Mouse (Mus musculus): ENCODE results near the gene A930018P22Rik. TPM values are rescaled to one million over a fixed set of nuclear protein-coding genes. Genes with fewer than 3 reads are reported as not detected.
"Not testable (repeated sequence)": the region's sequence is repeated elsewhere in the genome, so short reads cannot be mapped to it uniquely, and the experiment has no call there.

The A930018P22Rik gene
- polyA plus RNA-seq, 1 experiment: 33.9 TPM

- H3K4me1 ChIP-seq (ENCODE audit: control insufficient read depth, insufficient read depth, low read length): no peaks in the 10 kb centered on the region
- H3K4me3 ChIP-seq (ENCODE audit: control insufficient read depth, low read depth, low read length): no peak overlapping the region
- no peaks in the 10 kb centered on the region for H3K36me3 ChIP-seq (ENCODE audit: control insufficient read depth, insufficient read depth, low read length)
- no peaks in the 10 kb centered on the region for H3K27me3 ChIP-seq (ENCODE audit: control insufficient read depth, insufficient read depth, low read length)
- TF ChIP-seq POLR2A (IDR thresholded peaks at IDR 0.05; ENCODE audit: control insufficient read depth, low read depth, low read length) (no peak), CTCF (IDR thresholded peaks at IDR 0.05; ENCODE audit: control insufficient read depth, insufficient read depth, insufficient replicate concordance, low read depth, low read length) (no peak)
- no peak overlapping the region for H3K27ac ChIP-seq (ENCODE audit: control insufficient read depth, insufficient read depth, low read depth, low read length)
These were observed 13.0 kb upstream of the A930018P22Rik start for GRCm38 (mm10) chr2:104109528-104109927.

GRCm38 (mm10) chr2:104110031-104110430 lies 12.5 kb upstream of the A930018P22Rik start:
- H3K27me3 ChIP-seq (ENCODE audit: control insufficient read depth, insufficient read depth, low read length): no peaks in the 10 kb centered on the region
- TF ChIP-seq POLR2A (IDR thresholded peaks at IDR 0.05; ENCODE audit: control insufficient read depth, low read depth, low read length): no peak
- TF ChIP-seq CTCF (IDR thresholded peaks at IDR 0.05; ENCODE audit: control insufficient read depth, insufficient read depth, insufficient replicate concordance, low read depth, low read length): no peak
- H3K4me3 ChIP-seq (ENCODE audit: control insufficient read depth, low read depth, low read length): no peak overlapping the region
- no peak overlapping the region for H3K27ac ChIP-seq (ENCODE audit: control insufficient read depth, insufficient read depth, low read depth, low read length)
- no peaks in the 10 kb centered on the region for H3K4me1 ChIP-seq (ENCODE audit: control insufficient read depth, insufficient read depth, low read length)
- no peaks in the 10 kb centered on the region for H3K36me3 ChIP-seq (ENCODE audit: control insufficient read depth, insufficient read depth, low read length)

GRCm38 (mm10) chr2:104111170-104111797 lies 11.3 kb upstream of the A930018P22Rik start:
- not testable (repeated sequence) for H3K36me3 ChIP-seq (ENCODE audit: control insufficient read depth, insufficient read depth, low read length); H3K4me1 ChIP-seq (ENCODE audit: control insufficient read depth, insufficient read depth, low read length); H3K27me3 ChIP-seq (ENCODE audit: control insufficient read depth, insufficient read depth, low read length); H3K27ac ChIP-seq (ENCODE audit: control insufficient read depth, insufficient read depth, low read depth, low read length); H3K4me3 ChIP-seq (ENCODE audit: control insufficient read depth, low read depth, low read length)

- H3K36me3 ChIP-seq (ENCODE audit: control insufficient read depth, insufficient read depth, low read length); H3K27ac ChIP-seq (ENCODE audit: control insufficient read depth, insufficient read depth, low read depth, low read length); H3K27me3 ChIP-seq (ENCODE audit: control insufficient read depth, insufficient read depth, low read length); H3K4me3 ChIP-seq (ENCODE audit: control insufficient read depth, low read depth, low read length); H3K4me1 ChIP-seq (ENCODE audit: control insufficient read depth, insufficient read depth, low read length): not testable (repeated sequence)
These were observed 9.0 kb upstream of the A930018P22Rik start for GRCm38 (mm10) chr2:104113563-104113962.

GRCm38 (mm10) chr2:104114898-104115297 lies 7.7 kb upstream of the A930018P22Rik start:
- Histone ChIP-seq H3K36me3 (ENCODE audit: control insufficient read depth, insufficient read depth, low read length) (no peaks in the 10 kb centered on the region), H3K4me1 (ENCODE audit: control insufficient read depth, insufficient read depth, low read length) (no peaks in the 10 kb centered on the region), H3K27me3 (ENCODE audit: control insufficient read depth, insufficient read depth, low read length) (no peaks in the 10 kb centered on the region), H3K4me3 (ENCODE audit: control insufficient read depth, low read depth, low read length) (no peak overlapping the region), H3K27ac (ENCODE audit: control insufficient read depth, insufficient read depth, low read depth, low read length) (no peak overlapping the region)
- no peak for TF ChIP-seq POLR2A (IDR thresholded peaks at IDR 0.05; ENCODE audit: control insufficient read depth, low read depth, low read length)
- no peak for TF ChIP-seq CTCF (IDR thresholded peaks at IDR 0.05; ENCODE audit: control insufficient read depth, insufficient read depth, insufficient replicate concordance, low read depth, low read length)

GRCm38 (mm10) chr2:104117173-104117572 lies 5.4 kb upstream of the A930018P22Rik start:
- not testable (repeated sequence) for H3K36me3 ChIP-seq (ENCODE audit: control insufficient read depth, insufficient read depth, low read length); H3K27ac ChIP-seq (ENCODE audit: control insufficient read depth, insufficient read depth, low read depth, low read length); H3K4me3 ChIP-seq (ENCODE audit: control insufficient read depth, low read depth, low read length); H3K4me1 ChIP-seq (ENCODE audit: control insufficient read depth, insufficient read depth, low read length); H3K27me3 ChIP-seq (ENCODE audit: control insufficient read depth, insufficient read depth, low read length)

GRCm38 (mm10) chr2:104119097-104119496 lies 3.5 kb upstream of the A930018P22Rik start:
- no peaks in the 10 kb centered on the region for H3K27me3 ChIP-seq (ENCODE audit: control insufficient read depth, insufficient read depth, low read length)
- TF ChIP-seq POLR2A (IDR thresholded peaks at IDR 0.05; ENCODE audit: control insufficient read depth, low read depth, low read length): no peak
- no peak for TF ChIP-seq CTCF (IDR thresholded peaks at IDR 0.05; ENCODE audit: control insufficient read depth, insufficient read depth, insufficient replicate concordance, low read depth, low read length)
- H3K4me3 ChIP-seq (ENCODE audit: control insufficient read depth, low read depth, low read length): no peak overlapping the region
- H3K27ac ChIP-seq (ENCODE audit: control insufficient read depth, insufficient read depth, low read depth, low read length): no peak overlapping the region
- peaks cover 11% of the 10 kb centered on the region for H3K4me1 ChIP-seq (ENCODE audit: control insufficient read depth, insufficient read depth, low read length)
- H3K36me3 ChIP-seq (ENCODE audit: control insufficient read depth, insufficient read depth, low read length): no peaks in the 10 kb centered on the region

GRCm38 (mm10) chr2:104120312-104120711 lies 2.3 kb upstream of the A930018P22Rik start:
- TF ChIP-seq CTCF (IDR thresholded peaks at IDR 0.05; ENCODE audit: control insufficient read depth, insufficient read depth, insufficient replicate concordance, low read depth, low read length): no peak
- no peak for TF ChIP-seq POLR2A (IDR thresholded peaks at IDR 0.05; ENCODE audit: control insufficient read depth, low read depth, low read length)
- H3K27me3 ChIP-seq (ENCODE audit: control insufficient read depth, insufficient read depth, low read length): no peaks in the 10 kb centered on the region
- H3K36me3 ChIP-seq (ENCODE audit: control insufficient read depth, insufficient read depth, low read length): no peaks in the 10 kb centered on the region
- H3K27ac ChIP-seq (ENCODE audit: control insufficient read depth, insufficient read depth, low read depth, low read length): no peak overlapping the region
- H3K4me1 ChIP-seq (ENCODE audit: control insufficient read depth, insufficient read depth, low read length): peaks cover 11% of the 10 kb centered on the region
- no peak overlapping the region for H3K4me3 ChIP-seq (ENCODE audit: control insufficient read depth, low read depth, low read length)
